Mouse (Mus musculus) ES-Bruce4 (cell line): ENCODE data around the gene Slc6a11. TPM values are rescaled to one million over a fixed set of nuclear protein-coding genes. Genes with fewer than 3 reads are reported as not detected.

Source experiments
- H3K27ac ChIP-seq: 2 replicates; pipeline ENCODE4 v1.5.1; 2012; ENCODE audit warnings: low read length, inconsistent platforms; ENCODE audit not compliant: insufficient read depth
- H3K27me3 ChIP-seq: 2 replicates; pipeline ENCODE4 v1.6.1; 2012; ENCODE audit warnings: mild to moderate bottlenecking, low read length, inconsistent platforms; ENCODE audit not compliant: control insufficient read depth, poor library complexity, insufficient read depth, severe bottlenecking
- H3K36me3 ChIP-seq: 2 replicates; pipeline ENCODE4 v1.6.1; 2012; ENCODE audit warnings: inconsistent platforms, mild to moderate bottlenecking, low read length, moderate library complexity; ENCODE audit not compliant: control insufficient read depth, poor library complexity, insufficient read depth, severe bottlenecking
- H3K4me1 ChIP-seq: one replicate; pipeline ENCODE4 v1.8.1; 2011; ENCODE audit warnings: low read length; ENCODE audit not compliant: control insufficient read depth, insufficient read depth
- H3K4me3 ChIP-seq: 2 replicates; pipeline ENCODE4 v1.5.1; 2011; ENCODE audit warnings: low read depth, mild to moderate bottlenecking, low read length
- H3K9ac ChIP-seq: 2 replicates; pipeline ENCODE4 v1.6.1; 2012; ENCODE audit warnings: low read depth, mild to moderate bottlenecking, inconsistent platforms; ENCODE audit not compliant: poor library complexity, severe bottlenecking
- H3K9me3 ChIP-seq: replicated peaks from 2 replicates; pipeline ENCODE4 v1.6.1; 2012; ENCODE audit warnings: mild to moderate bottlenecking, low read length, inconsistent platforms; ENCODE audit not compliant: control insufficient read depth, poor library complexity, insufficient read depth, severe bottlenecking
- CTCF ChIP-seq: IDR thresholded peaks from one replicate; pipeline ENCODE4 v1.8.1; 2011; ENCODE audit warnings: low read depth, low read length
- EP300 ChIP-seq: IDR thresholded peaks from 2 replicates; pipeline ENCODE4 v1.6.1; 2011; ENCODE audit warnings: low read depth, low read length; ENCODE audit not compliant: insufficient read depth
- POLR2A ChIP-seq: IDR thresholded peaks from one replicate; pipeline ENCODE4 v1.8.1; 2011; ENCODE audit warnings: low read length; ENCODE audit not compliant: insufficient read depth
- polyA plus RNA-seq: library from polyadenylated mRNA; stranded (reverse); fragments of >200 nt; gene quantifications from 2 replicates; pipeline ENCODE4 v1.2.4, GENCODE M21; 2011; ENCODE audit warnings: low read depth; ENCODE audit not compliant: missing spikeins, insufficient read depth, insufficient read length

Slc6a11 gene
- polyA plus RNA-seq, 1 experiment, result 0.19 TPM

DNA sequence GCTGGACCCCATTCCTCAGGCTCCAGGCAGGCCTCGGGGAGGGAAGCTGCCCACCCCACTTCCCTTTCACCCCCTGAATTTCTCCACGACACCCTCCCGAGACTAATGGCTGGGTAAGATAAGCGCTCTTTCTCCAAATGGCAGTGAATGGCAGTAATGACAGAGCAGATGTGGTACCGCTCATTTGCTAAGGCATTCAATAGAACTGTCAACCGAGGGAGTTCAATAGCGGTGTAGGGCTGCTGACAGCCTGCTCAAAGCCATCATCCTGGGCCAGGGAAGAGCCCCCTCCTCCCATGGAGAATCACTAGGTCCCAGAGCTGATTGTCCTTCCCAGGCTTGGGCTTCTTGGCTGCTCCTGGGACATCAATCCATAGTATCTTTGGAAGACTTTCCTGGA lies 158.1 kb downstream of the Slc6a11 start:
- Histone ChIP-seq H3K27ac (no peak overlapping the region), H3K4me1 (no peaks in the 10 kb centered on the region), H3K27me3 (no peaks in the 10 kb centered on the region), H3K36me3 (no peaks in the 10 kb centered on the region), H3K9me3 (no peaks in the 10 kb centered on the region), H3K4me3 (no peak overlapping the region), H3K9ac (no peak overlapping the region)
- TF ChIP-seq CTCF, result no peak

DNA sequence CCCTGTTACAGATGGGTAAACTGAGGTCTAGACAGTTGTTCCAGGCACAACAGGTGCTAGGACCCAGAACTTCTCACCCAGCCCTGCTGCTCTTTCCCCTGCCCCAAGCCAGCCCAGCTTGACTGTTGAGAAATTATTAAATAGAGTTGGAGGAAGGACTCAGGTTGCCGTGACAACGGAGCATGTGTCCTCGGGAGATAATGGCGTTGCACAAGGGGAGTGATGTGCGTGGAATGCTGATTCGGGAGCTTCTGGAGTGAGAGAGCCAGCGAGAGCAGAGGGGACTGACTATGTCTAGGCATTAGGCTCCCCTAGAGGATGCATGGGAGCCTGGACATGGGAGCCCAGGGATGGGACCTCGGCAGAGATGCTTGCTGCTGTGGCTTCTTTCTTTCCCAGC lies 159.1 kb downstream of the Slc6a11 start:
- Histone ChIP-seq H3K36me3 (no peaks in the 10 kb centered on the region), H3K27me3 (no peaks in the 10 kb centered on the region), H3K9me3 (no peaks in the 10 kb centered on the region), H3K4me1 (no peaks in the 10 kb centered on the region), H3K9ac (no peak overlapping the region), H3K4me3 (no peak overlapping the region), H3K27ac (no peak overlapping the region)
- TF ChIP-seq CTCF (no peak), EP300 (no peak), POLR2A (no peak)

GRCm38 (mm10) chr6:114290929-114291328 lies 159.9 kb downstream of the Slc6a11 start:
- Histone ChIP-seq H3K4me3 (no peak overlapping the region), H3K9ac (no peak overlapping the region), H3K4me1 (no peaks in the 10 kb centered on the region), H3K27me3 (no peaks in the 10 kb centered on the region), H3K9me3 (no peaks in the 10 kb centered on the region), H3K36me3 (no peaks in the 10 kb centered on the region), H3K27ac (no peak overlapping the region)
- TF ChIP-seq CTCF (no peak), EP300 (no peak), POLR2A (no peak)

- Histone ChIP-seq H3K36me3 (no peaks in the 10 kb centered on the region), H3K27ac (no peak overlapping the region), H3K9me3 (no peaks in the 10 kb centered on the region), H3K4me3 (no peak overlapping the region), H3K4me1 (no peaks in the 10 kb centered on the region), H3K27me3 (no peaks in the 10 kb centered on the region), H3K9ac (no peak overlapping the region)
- TF ChIP-seq POLR2A, result no peak
- TF ChIP-seq EP300, result no peak
- no peak for TF ChIP-seq CTCF
Measured at GRCm38 (mm10) chr6:114291396-114291795, 160.4 kb downstream of the Slc6a11 start.

GRCm38 (mm10) chr6:114293511-114293910 lies 162.5 kb downstream of the Slc6a11 start:
- no peaks in the 10 kb centered on the region for H3K36me3 ChIP-seq
- no peak overlapping the region for H3K4me3 ChIP-seq
- H3K27ac ChIP-seq, result no peak overlapping the region
- no peaks in the 10 kb centered on the region for H3K9me3 ChIP-seq
- TF ChIP-seq POLR2A, result no peak
- no peak for TF ChIP-seq CTCF
- no peak for TF ChIP-seq EP300
- no peaks in the 10 kb centered on the region for H3K4me1 ChIP-seq
- H3K27me3 ChIP-seq, result no peaks in the 10 kb centered on the region
- no peak overlapping the region for H3K9ac ChIP-seq

GRCm38 (mm10) chr6:114295086-114295485 lies 164.0 kb downstream of the Slc6a11 start:
- TF ChIP-seq EP300 (no peak), POLR2A (no peak), CTCF (no peak)
- Histone ChIP-seq H3K4me1 (no peaks in the 10 kb centered on the region), H3K9me3 (no peaks in the 10 kb centered on the region), H3K27me3 (no peaks in the 10 kb centered on the region), H3K36me3 (no peaks in the 10 kb centered on the region), H3K4me3 (no peak overlapping the region), H3K27ac (no peak overlapping the region), H3K9ac (no peak overlapping the region)
